Mouse (Mus musculus) ES-Bruce4 (cell line): ENCODE results near the gene Oprm1.

Experiments
- CTCF ChIP-seq: IDR thresholded peaks from one replicate; pipeline ENCODE4 v1.8.1; 2011; ENCODE audit warnings: low read depth, low read length
- POLR2A ChIP-seq: IDR thresholded peaks from one replicate; pipeline ENCODE4 v1.8.1; 2011; ENCODE audit warnings: low read length; ENCODE audit not compliant: insufficient read depth

- TF ChIP-seq CTCF (no peak), POLR2A (no peak)
Measured at GRCm38 (mm10) chr10:7070924-7071323, 312.6 kb downstream of the Oprm1 start.
